Mouse (Mus musculus): ENCODE data around the gene Hsd3b2. TPM values are rescaled to one million over a fixed set of nuclear protein-coding genes. Genes with fewer than 3 reads are reported as not detected.
"Not testable (repeated sequence)": the region's sequence is repeated elsewhere in the genome, so short reads cannot be mapped to it uniquely, and the experiment has no call there.

Gene Hsd3b2
- not detected in 2 replicates for polyA plus RNA-seq (2012; rRNA removed)

DNA sequence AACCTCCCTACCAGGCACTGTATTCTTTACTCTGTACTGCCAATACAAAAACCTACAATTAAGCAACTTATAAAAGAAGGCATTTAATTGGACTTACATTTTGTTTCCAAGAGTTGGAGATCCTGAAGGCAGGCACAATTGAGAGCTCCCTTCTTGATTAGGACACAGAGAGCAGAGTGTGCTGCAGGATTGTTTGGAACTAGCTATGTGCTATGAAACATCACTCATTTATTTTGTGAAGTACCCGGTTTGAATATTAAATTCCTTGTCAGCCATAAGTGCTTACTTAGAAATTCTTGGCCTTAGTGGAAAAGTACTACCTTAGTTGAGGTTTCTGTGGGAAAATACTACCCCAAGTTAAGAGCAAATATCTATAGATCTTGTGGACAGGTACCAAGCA, at the start of gene Hsd3b2:
Gene Hsd3b2, minus strand, starts transcription at position 168 of the 400 bp plus-strand sequence.
- DNase-seq (ENCODE audit: low spot score), result no peak

DNA sequence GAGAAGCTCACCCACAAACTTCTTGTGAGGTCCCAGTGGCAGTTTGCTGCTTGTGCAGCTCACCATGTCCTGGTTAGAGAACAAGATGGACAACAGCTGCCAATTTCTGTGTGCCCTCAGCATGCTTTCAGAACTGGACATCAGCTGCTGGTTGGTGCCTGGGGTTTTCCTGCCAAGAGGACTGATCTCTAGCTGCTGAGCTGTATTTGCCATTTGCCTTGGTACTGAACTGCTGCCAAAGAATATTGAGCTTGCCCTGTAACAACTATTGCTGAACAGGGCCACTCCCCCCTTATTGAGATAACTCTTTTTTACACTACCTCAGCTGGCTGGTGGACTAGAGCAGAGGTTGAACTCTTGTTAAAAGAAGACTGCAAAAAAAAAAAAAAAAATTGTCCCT, 39.8 kb upstream of the Hsd3b2 start:
- DNase-seq (ENCODE audit: low spot score), result no peak

DNA sequence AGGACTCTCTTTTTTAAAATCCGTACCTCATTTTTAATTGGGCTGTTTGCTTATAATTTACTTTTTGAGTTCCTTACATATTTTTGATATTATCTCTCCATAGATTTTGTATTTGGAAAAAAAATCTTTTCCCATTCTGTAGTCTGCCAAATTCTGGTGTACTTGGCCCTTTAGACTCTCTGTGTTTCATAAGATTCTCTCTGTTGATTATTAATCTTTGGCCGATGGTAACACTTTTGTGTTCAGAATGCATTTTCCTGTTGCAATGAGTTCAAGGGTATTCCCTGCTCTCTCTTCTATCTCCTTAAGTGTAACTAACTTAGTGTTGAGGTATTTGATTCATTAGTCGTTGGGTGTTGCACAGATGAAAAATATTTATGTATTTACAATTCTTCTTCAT, 32.5 kb upstream of the Hsd3b2 start:
- no peak for DNase-seq (ENCODE audit: low spot score)

DNA sequence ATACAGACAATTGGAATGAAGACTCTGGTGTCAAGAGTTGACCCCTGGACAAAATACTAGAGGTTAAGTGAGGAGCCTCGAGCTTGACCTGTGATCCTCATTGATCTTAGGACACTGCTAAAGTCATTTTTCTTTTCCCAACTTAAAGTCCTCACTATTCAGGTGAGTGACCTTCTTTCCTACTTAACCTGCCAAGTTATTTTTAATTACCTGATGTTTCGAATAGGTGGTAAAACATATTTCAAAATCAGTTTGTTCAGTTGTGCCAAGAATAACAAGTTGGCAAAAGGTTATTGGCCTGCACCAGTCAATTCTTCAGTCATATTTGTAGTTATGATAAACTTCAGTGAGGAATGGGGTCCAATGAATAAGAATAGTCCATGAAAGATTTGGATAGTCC, 27.8 kb upstream of the Hsd3b2 start:
- no peak for DNase-seq (ENCODE audit: low spot score)

DNA sequence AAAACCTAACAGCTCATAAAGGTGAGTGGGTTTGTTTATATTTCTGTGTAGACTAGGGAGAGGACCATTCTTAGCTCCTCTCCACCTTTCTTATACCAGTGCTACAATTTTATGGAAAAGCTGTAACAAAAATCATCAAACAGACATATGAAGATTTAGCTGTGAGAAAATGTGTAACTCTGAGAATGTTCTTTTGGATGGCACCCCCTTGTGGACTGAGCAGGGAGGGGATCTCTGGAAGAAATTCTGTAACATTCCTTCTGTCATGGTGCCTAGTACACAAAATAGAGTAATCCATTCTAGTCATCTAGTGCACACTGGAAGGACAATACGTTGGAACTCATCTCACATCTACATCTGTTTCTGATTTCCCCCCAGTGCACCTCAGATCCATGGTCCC, 16.7 kb upstream of the Hsd3b2 start:
- DNase-seq (ENCODE audit: low spot score), result not testable (repeated sequence)

DNA sequence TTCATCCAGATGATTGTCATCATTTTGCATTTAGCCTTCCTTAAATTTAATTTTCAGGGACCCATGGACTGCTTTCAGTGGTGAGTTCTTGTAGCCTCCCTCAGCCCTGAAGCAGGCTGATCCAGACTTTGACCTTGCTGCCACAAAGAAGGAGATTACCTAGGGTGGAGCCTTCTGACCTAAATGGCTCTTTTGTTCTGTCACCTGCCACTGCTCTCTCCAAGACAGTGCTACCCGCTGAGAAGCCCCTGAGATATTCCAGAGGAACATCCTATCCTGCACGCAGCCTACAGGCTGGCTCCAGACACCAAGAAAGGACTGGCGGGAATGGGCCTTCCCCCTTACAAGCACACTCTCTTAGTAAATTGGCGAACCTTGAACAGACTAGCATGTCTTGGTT, 10.0 kb upstream of the Hsd3b2 start:
- DNase-seq (ENCODE audit: low spot score), result no peak

DNA sequence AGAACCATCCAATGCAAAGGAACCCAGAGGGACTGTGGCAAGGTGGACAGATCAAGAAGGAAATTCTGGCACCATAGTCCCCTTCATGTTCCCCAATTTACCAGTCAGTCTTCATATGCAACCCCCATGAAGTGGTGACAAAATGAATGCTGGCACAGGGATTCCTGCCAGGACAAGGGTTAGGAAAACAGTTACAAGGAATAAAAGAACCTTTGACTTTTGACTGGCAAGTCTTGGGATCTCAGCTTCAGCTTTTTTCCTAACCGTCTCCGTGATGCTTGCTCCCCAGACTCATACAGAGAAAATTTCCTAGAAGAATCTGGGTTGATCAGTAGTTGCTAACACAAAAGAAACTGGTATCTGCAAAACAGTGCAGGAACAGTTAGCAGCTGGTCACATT, 9.4 kb upstream of the Hsd3b2 start:
- no peak for DNase-seq (ENCODE audit: low spot score)

DNA sequence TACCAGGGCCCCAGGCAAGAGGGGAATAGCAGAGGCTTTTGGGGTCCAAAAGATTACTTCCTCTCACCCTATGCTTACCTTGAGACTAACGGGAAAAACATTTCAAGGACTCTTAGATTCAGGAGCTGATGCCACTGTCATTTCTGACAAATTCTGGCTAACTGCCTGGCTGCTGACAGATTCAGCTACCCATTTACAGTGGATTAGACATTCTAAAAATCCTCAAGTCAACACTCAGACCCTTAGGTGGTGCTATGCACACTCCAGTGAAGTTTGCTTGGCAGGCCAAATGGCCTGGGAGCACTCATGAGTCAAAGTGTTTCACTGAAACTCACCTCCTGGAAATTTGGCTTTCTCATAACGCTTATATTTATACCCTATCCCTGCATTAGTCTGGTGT, 1.9 kb upstream of the Hsd3b2 start:
- DNase-seq (ENCODE audit: low spot score), result no peak

DNA sequence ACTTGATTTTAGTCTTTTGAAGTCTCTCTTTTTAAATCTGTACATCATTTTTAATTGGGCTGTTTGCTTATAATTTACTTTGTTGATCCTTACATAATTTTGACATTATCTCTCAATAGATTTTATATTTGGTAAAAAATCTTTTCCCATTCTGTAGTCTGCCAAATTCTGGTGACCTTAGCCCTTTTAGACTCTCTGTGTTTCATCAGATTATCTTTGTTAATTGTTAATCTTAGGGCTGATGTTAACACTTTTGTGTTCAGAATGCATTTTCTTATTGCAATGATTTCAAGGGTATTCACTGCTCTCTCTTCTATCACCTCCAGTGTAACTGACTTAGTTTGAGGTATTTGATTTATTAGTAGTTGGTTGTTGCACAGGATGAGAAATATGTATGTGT, 3.6 kb downstream of the Hsd3b2 start:
- no peak for DNase-seq (ENCODE audit: low spot score)

DNA sequence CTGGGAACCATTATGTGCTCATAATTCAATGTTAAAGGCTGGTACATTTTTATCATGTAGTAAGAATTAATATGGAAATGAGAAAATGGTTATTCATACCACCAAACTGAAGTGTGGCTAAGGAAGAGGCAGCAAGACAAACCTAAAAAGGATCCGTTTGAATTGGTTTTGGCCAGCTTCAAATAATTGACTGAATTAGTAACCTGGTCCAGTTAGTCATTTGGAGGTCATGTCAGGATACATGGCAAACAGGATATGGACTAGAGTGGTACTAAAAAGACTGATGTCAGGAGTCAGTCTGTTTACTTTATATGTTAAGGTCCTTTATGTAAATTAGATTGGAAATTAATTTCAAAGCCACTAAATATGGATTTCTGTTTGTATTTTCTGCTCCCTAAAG, 41.9 kb downstream of the Hsd3b2 start:
- DNase-seq (ENCODE audit: low spot score), result no peak

DNA sequence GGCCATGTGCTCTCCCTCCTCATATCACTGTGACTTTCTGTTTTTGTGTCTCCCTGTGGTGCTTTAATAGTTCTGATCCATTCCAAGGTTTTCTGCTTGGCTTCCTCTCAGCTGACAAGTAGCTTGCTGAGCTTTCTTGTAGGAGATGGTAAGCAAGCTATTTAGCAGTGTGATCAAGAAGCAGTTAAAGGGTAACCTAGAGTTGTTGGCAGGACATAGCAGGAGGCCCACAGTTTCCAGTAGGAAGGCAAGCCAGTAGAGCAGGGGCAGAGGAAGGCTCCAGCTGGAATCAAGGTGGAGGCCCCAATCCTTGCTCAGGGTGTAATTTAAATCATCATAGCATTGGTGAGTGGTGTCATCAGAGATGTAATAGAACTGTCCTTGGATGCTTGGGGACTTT, 43.6 kb downstream of the Hsd3b2 start:
- DNase-seq (ENCODE audit: low spot score), result no peak

Other genes starting within 250 kb of the Hsd3b2 start
- not detected in 2 replicates for gene Hsd3b4, start 214.0 kb downstream of the Hsd3b2 start, polyA plus RNA-seq (2012; rRNA removed)
- not detected in 2 replicates for gene Gm10681, start 135.7 kb downstream of the Hsd3b2 start, polyA plus RNA-seq (2012; rRNA removed)
- not detected in 2 replicates for gene Hsd3b5, start 94.3 kb downstream of the Hsd3b2 start, polyA plus RNA-seq (2012; rRNA removed)
- not detected in 2 replicates for gene Hsd3b3, start 38.6 kb upstream of the Hsd3b2 start, polyA plus RNA-seq (2012; rRNA removed)
- gene Hsd3b6, start 89.9 kb upstream of the Hsd3b2 start, polyA plus RNA-seq (2012; rRNA removed), result not detected in 2 replicates
- gene Hsd3b1, start 135.3 kb upstream of the Hsd3b2 start, polyA plus RNA-seq (2012; rRNA removed), result 0.03 TPM in 1 of 2 replicates, not detected in the other
- 0.06 TPM in 2 replicates for gene Hao2, start 168.7 kb upstream of the Hsd3b2 start, polyA plus RNA-seq (2012; rRNA removed)

Measured in urinary bladder, adult 2 months (tissue).